ENCODE assay signal across 14 mouse cellular contexts in the genomic region with DNA sequence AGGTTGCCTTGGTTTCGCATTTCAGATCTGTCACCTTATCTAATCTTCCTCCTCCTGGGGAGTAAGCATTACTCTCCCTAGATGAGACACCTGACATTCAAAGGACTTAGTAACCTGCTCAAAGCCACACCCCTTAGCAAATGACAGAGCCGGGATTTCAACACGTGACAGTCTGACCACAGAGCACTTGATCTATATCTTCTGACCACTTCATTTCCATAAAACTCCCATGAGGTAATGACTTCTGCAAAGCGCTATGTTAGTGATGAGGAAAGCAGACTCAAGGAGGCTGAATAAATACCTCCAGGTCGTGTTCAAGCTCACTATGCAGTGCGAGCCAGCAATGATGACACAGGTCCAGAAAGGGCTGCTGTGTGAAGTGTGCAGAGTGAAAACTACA. TPM values are rescaled to one million over a fixed set of nuclear protein-coding genes. Genes with fewer than 3 reads are reported as not detected.
DNase-seq lines count a peak whose midpoint lies in the region; ATAC-seq lines count a peak whose summit lies in the region.
"Had no signal": no experiment of that assay in that cellular context is flagged by ENCODE, and none has a peak within 500 bp of the region (broad histone marks: within the 10 kb centered on the region; RNA-seq: fewer than 3 reads in every experiment).

No protein-coding gene starts in this region.

- 75% methylated on average over 6 of the region's 6 CpGs for WGBS in heart, embryonic 12.5 days

- H3K27ac ChIP-seq in heart, embryonic 12.5 days (ENCODE audit: poor library complexity, severe bottlenecking) = no peak overlapping the region
- H3K27ac ChIP-seq: hindbrain, embryonic 10.5 days; kidney, embryonic 15.5 days; liver, embryonic 13.5 days; neural tube, embryonic 13.5 days; stomach, embryonic 15.5 days had no signal

- H3K4me3 ChIP-seq in heart, embryonic 12.5 days = no peak overlapping the region
- H3K4me3 ChIP-seq: hindbrain, embryonic 10.5 days; kidney, embryonic 15.5 days; liver, embryonic 13.5 days; neural tube, embryonic 13.5 days; stomach, embryonic 15.5 days had no signal

- H3K4me2 ChIP-seq in heart, embryonic 12.5 days = no peak overlapping the region
- H3K4me2 ChIP-seq: kidney, embryonic 15.5 days; liver, embryonic 13.5 days; neural tube, embryonic 13.5 days; stomach, embryonic 15.5 days had no signal

- no peak overlapping the region for H3K9ac ChIP-seq in heart, embryonic 12.5 days
- H3K9ac ChIP-seq: kidney, embryonic 15.5 days; liver, embryonic 13.5 days; neural tube, embryonic 13.5 days; stomach, embryonic 15.5 days had no signal

- DNase-seq in heart, adult 11 months = peak; percentile 77
- DNase-seq in 416B (ENCODE audit: low read depth) = peak; percentile 64
- no peak for DNase-seq in cerebellum, postnatal 4 days (ENCODE audit: low spot score in 2 of 2)
- no peak for DNase-seq in kidney, postnatal 36 days
- DNase-seq: adrenal gland, postnatal 14 days; liver, embryonic 13.5 days had no signal

- no peaks in the 10 kb centered on the region for H3K9me3 ChIP-seq in heart, embryonic 12.5 days (replicated peaks)
- H3K9me3 ChIP-seq: kidney, embryonic 15.5 days; liver, embryonic 13.5 days; neural tube, embryonic 13.5 days; stomach, embryonic 15.5 days had no signal

- H3K36me3 ChIP-seq in heart, embryonic 12.5 days = no peaks in the 10 kb centered on the region
- H3K36me3 ChIP-seq: hindbrain, embryonic 10.5 days; kidney, embryonic 15.5 days; liver, embryonic 13.5 days; neural tube, embryonic 13.5 days; stomach, embryonic 15.5 days had no signal

- H3K4me1 ChIP-seq in heart, embryonic 12.5 days (replicated peaks) = 0 out of 2 replicates have a peak, but pooled peaks cover 6% of the 10 kb centered on the region
- H3K4me1 ChIP-seq: liver, embryonic 13.5 days; stomach, embryonic 15.5 days had no signal

- ATAC-seq in heart, embryonic 12.5 days (ENCODE audit: insufficient number of reproducible peaks, low FRiP score) = no peak
- peak; percentile 83 for ATAC-seq in activated CD4-positive, CD25-positive, alpha-beta regulatory T cell, adult 4 months
- ATAC-seq in megakaryocyte, adult 5-6 weeks (ENCODE audit: poor library complexity, severe bottlenecking) = peak; percentile 78
- ATAC-seq in cerebellum, adult (ENCODE audit: insufficient number of reproducible peaks, low FRiP score, low TSS enrichment) = no peak

- no peaks in the 10 kb centered on the region for H3K27me3 ChIP-seq in heart, embryonic 12.5 days (replicated peaks)
- H3K27me3 ChIP-seq: kidney, embryonic 15.5 days; liver, embryonic 13.5 days; neural tube, embryonic 13.5 days; stomach, embryonic 15.5 days had no signal

RNA-seq across cellular contexts. Expression of gene Pgm2, which starts 52.1 kb away (rescaled TPM):
- polyA plus RNA-seq in heart, embryonic 12.5 days (2016; fragmentation: Nextera tagmentation; extraction: Ambion mirVana) = 20.7 and 21.0 TPM in 2 replicates
- 10 to 100 TPM; 31.3 to 32.2 TPM for polyA plus RNA-seq in activated CD4-positive, CD25-positive, alpha-beta regulatory T cell, adult 4 months (2017; shearing (Covaris generic))
- 42.4 and 53.4 TPM in 2 replicates for total RNA-seq in megakaryocyte, adult 5-6 weeks (2015)
- 40.5 and 41.3 TPM in 2 replicates for total RNA-seq in megakaryocyte, adult 5-6 weeks (2017)

Comparison
In these comparisons a context has a peak if more than half of its experiments do, and no peak if none do; other contexts are left out.
1. DNase-seq: peak in heart, adult 11 months (single experiment) and 416B (single experiment); none in cerebellum, postnatal 4 days (0 of 2) and kidney, postnatal 36 days (0 of 2).
2. ATAC-seq: peak in activated CD4-positive, CD25-positive, alpha-beta regulatory T cell, adult 4 months (single experiment) and megakaryocyte, adult 5-6 weeks (single experiment); none in heart, embryonic 12.5 days (single experiment) and cerebellum, adult (single experiment).